Mouse (Mus musculus) urinary bladder, postnatal 4 days (tissue): Measurements from ENCODE around the gene Fam187a.

ENCODE experiments used
- DNase-seq, 2 experiments: peaks; one replicate each; pipeline ENCODE4 v3.0.0; 2021 to 2022; ENCODE audit warnings: low spot score in 2 of 2

The Fam187a gene

GRCm38 (mm10) chr11:102894716-102895115 lies 9.7 kb downstream of the Fam187a start:
- no peak for DNase-seq

- no peak for DNase-seq
Measured at GRCm38 (mm10) chr11:102895779-102896178, 10.8 kb downstream of the Fam187a start.

- no peak for DNase-seq
Measured at GRCm38 (mm10) chr11:102896641-102897040, 11.7 kb downstream of the Fam187a start.

GRCm38 (mm10) chr11:102898408-102898807 lies 13.4 kb downstream of the Fam187a start:
- DNase-seq = no peak

GRCm38 (mm10) chr11:102900763-102901162 lies 15.8 kb downstream of the Fam187a start, which contains the start of gene Gfap:
Gene Gfap, minus strand, starts transcription at chr11:102900912.
- peak; percentile 64 to 87 for DNase-seq

- DNase-seq = no peak
Measured at GRCm38 (mm10) chr11:102901199-102901598, 16.2 kb downstream of the Fam187a start.

GRCm38 (mm10) chr11:102902107-102902506 lies 17.1 kb downstream of the Fam187a start:
- no peak for DNase-seq

GRCm38 (mm10) chr11:102903654-102904053 lies 18.7 kb downstream of the Fam187a start:
- no peak for DNase-seq

- no peak for DNase-seq
Measured at GRCm38 (mm10) chr11:102911376-102911775, 26.4 kb downstream of the Fam187a start.

- no peak for DNase-seq
Measured at GRCm38 (mm10) chr11:102915380-102915779, 30.4 kb downstream of the Fam187a start.

GRCm38 (mm10) chr11:102918077-102918476 lies 33.1 kb downstream of the Fam187a start:
- DNase-seq = no peak

GRCm38 (mm10) chr11:102921491-102921890 lies 36.5 kb downstream of the Fam187a start:
- no peak for DNase-seq

GRCm38 (mm10) chr11:102924557-102925350 lies 39.8 kb downstream of the Fam187a start, which contains the start of gene Kif18b:
Gene Kif18b, minus strand, starts transcription at chr11:102925124.
- peak; percentile 90 to 95 for DNase-seq

- DNase-seq = no peak
Measured at GRCm38 (mm10) chr11:102925351-102925717, 40.4 kb downstream of the Fam187a start.

GRCm38 (mm10) chr11:102930672-102931071 lies 45.7 kb downstream of the Fam187a start:
- DNase-seq = no peak

- no peak for DNase-seq
Measured at GRCm38 (mm10) chr11:102936272-102936671, 51.3 kb downstream of the Fam187a start.
